ENCODE assay signal across 26 mouse cellular contexts in genomic region chr5:140010405-140010804, GRCm38 (mm10).
"Had no signal": no experiment of that assay in that cellular context is flagged by ENCODE, and none has a peak within 500 bp of the region (broad histone marks: within the 10 kb centered on the region; RNA-seq: fewer than 3 reads in every experiment).

No protein-coding gene starts in this region.

- H3K27me3 ChIP-seq: heart, embryonic 12.5 days; hindbrain, embryonic 12.5 days; intestine, embryonic 15.5 days; kidney, embryonic 15.5 days; limb, embryonic 12.5 days had no signal

- H3K4me2 ChIP-seq: heart, embryonic 12.5 days; hindbrain, embryonic 12.5 days; hindbrain, embryonic 14.5 days; intestine, embryonic 15.5 days; kidney, embryonic 15.5 days; limb, embryonic 12.5 days; liver, embryonic 11.5 days had no signal

- H3K4me1 ChIP-seq: intestine, embryonic 15.5 days had no signal

- H3K27ac ChIP-seq: gastrocnemius, adult 2 months; heart, embryonic 10.5 days; hindbrain, embryonic 10.5 days; hindbrain, embryonic 12.5 days; hindbrain, embryonic 14.5 days; intestine, embryonic 15.5 days; kidney, embryonic 15.5 days; kidney, postnatal 0 days; left cerebral cortex, adult 2 months; limb, embryonic 10.5 days; limb, embryonic 12.5 days had no signal

- DNase-seq: gastrocnemius, adult 2 months; gastrocnemius, postnatal 10 days; gastrocnemius, postnatal 25 days; heart, adult 18-20 months; heart, postnatal 10 days; heart, postnatal 4 days; kidney, adult 18-20 months; kidney, adult 9 months; kidney, postnatal 14 days; kidney, postnatal 36 days; liver had no signal

- H3K36me3 ChIP-seq: hindbrain, embryonic 12.5 days; intestine, embryonic 15.5 days had no signal

- ATAC-seq: hindbrain, embryonic 16.5 days; inflammation-experienced regulatory T-cells, adult 6 months; intestine, embryonic 15.5 days; intestine, postnatal 0 days had no signal

- H3K4me3 ChIP-seq: gastrocnemius, adult 2 months; heart, embryonic 10.5 days; heart, embryonic 12.5 days; hindbrain, embryonic 10.5 days; hindbrain, embryonic 12.5 days; intestine, embryonic 15.5 days; kidney, embryonic 15.5 days; left cerebral cortex, adult 2 months; limb, embryonic 10.5 days; limb, embryonic 12.5 days had no signal

- H3K9me3 ChIP-seq: heart, embryonic 10.5 days; heart, embryonic 12.5 days; hindbrain, embryonic 10.5 days; hindbrain, embryonic 12.5 days; intestine, embryonic 15.5 days; kidney, embryonic 15.5 days; limb, embryonic 10.5 days; limb, embryonic 12.5 days had no signal

- H3K9ac ChIP-seq: heart, embryonic 12.5 days; hindbrain, embryonic 12.5 days; hindbrain, embryonic 14.5 days; intestine, embryonic 15.5 days; kidney, embryonic 15.5 days; limb, embryonic 12.5 days had no signal
